Mouse (Mus musculus) spleen, postnatal 36 days (tissue): ENCODE data around the gene Cstf3.

ENCODE experiments used
- DNase-seq, 2 experiments: peaks; one replicate each; pipeline ENCODE4 v3.0.0; 2022; ENCODE audit warnings: low spot score in 2 of 2, mixed read lengths in 1 of 2

The Cstf3 gene

GRCm38 (mm10) chr2:104711585-104712485, 121.5 kb downstream of the Cstf3 start, which contains the start of gene Tcp11l1:
Gene Tcp11l1 (minus strand): TSS chr2:104712169.
- DNase-seq, result peak; percentile 25 to 36

- no peak for DNase-seq
These were observed 122.1 kb downstream of the Cstf3 start for GRCm38 (mm10) chr2:104712486-104712809.

DNA sequence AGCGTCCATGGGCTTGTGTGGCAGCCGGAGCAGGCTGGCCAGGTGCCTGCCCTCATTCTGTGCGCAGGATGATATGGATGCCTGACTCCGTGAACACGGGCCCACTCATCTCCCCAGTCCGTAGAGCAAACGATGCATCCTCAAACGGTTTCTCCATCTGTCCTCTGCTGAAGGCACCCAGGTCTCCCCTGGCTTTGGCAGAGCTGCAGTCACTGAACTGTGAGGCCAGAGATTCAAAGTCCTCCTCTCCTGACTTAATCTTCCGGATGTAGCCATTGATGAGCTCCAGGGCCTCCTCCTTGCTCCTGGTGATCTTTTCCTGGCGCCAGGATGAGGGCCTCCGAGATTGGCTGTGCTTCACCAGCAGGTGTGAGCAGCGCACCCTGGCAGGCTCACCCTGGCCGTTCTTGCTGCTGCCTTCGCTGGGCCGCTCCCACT, 124.0 kb downstream of the Cstf3 start:
- no peak for DNase-seq
